Mouse (Mus musculus): ENCODE data around the gene Pard3.

The Pard3 gene

GRCm38 (mm10) chr8:127431236-127431635, 367.5 kb downstream of the Pard3 start:
- no peak for DNase-seq (ENCODE audit: low read depth, low spot score)

- peak; percentile 86 for DNase-seq (ENCODE audit: low read depth, low spot score)
These were observed 372.3 kb downstream of the Pard3 start for GRCm38 (mm10) chr8:127435975-127436374.

- peak; percentile 67 for DNase-seq (ENCODE audit: low read depth, low spot score)
These were observed 374.0 kb downstream of the Pard3 start for GRCm38 (mm10) chr8:127437613-127438235.

GRCm38 (mm10) chr8:127438625-127439391, 375.1 kb downstream of the Pard3 start:
- DNase-seq (ENCODE audit: low read depth, low spot score), result peak; percentile 55

GRCm38 (mm10) chr8:127439392-127440160, 375.9 kb downstream of the Pard3 start:
- DNase-seq (ENCODE audit: low read depth, low spot score), result no peak

- peak; percentile 54 for DNase-seq (ENCODE audit: low read depth, low spot score)
These were observed 376.6 kb downstream of the Pard3 start for GRCm38 (mm10) chr8:127440161-127440833.

GRCm38 (mm10) chr8:127440834-127441485, 377.3 kb downstream of the Pard3 start:
- peak; percentile 43 for DNase-seq (ENCODE audit: low read depth, low spot score)

- DNase-seq (ENCODE audit: low read depth, low spot score), result no peak
These were observed 383.7 kb downstream of the Pard3 start for GRCm38 (mm10) chr8:127447401-127447800.

- DNase-seq (ENCODE audit: low read depth, low spot score), result no peak
These were observed 385.6 kb downstream of the Pard3 start for GRCm38 (mm10) chr8:127449066-127449840.

GRCm38 (mm10) chr8:127450954-127451668, 387.4 kb downstream of the Pard3 start:
- DNase-seq (ENCODE audit: low read depth, low spot score), result no peak

GRCm38 (mm10) chr8:127452364-127452763, 388.7 kb downstream of the Pard3 start:
- no peak for DNase-seq (ENCODE audit: low read depth, low spot score)

- no peak for DNase-seq (ENCODE audit: low read depth, low spot score)
These were observed 394.2 kb downstream of the Pard3 start for GRCm38 (mm10) chr8:127457901-127458300.

GRCm38 (mm10) chr8:127461173-127461572, 397.5 kb downstream of the Pard3 start:
- no peak for DNase-seq (ENCODE audit: low read depth, low spot score)

GRCm38 (mm10) chr8:127462378-127462935, 398.8 kb downstream of the Pard3 start:
- DNase-seq (ENCODE audit: low read depth, low spot score), result no peak

GRCm38 (mm10) chr8:127464300-127464699, 400.6 kb downstream of the Pard3 start:
- no peak for DNase-seq (ENCODE audit: low read depth, low spot score)

- peak; percentile 19 for DNase-seq (ENCODE audit: low read depth, low spot score)
These were observed 408.5 kb downstream of the Pard3 start for GRCm38 (mm10) chr8:127472204-127472603.

- no peak for DNase-seq (ENCODE audit: low read depth, low spot score)
These were observed 416.3 kb downstream of the Pard3 start for GRCm38 (mm10) chr8:127480003-127480402.

- no peak for DNase-seq (ENCODE audit: low read depth, low spot score)
These were observed 421.9 kb downstream of the Pard3 start for GRCm38 (mm10) chr8:127485618-127486017.

GRCm38 (mm10) chr8:127491963-127492362, 428.3 kb downstream of the Pard3 start:
- DNase-seq (ENCODE audit: low read depth, low spot score), result no peak

All from ES-CJ7 (cell line).